Mouse (Mus musculus): ENCODE results near the gene Rpl36a. TPM values are rescaled to one million over a fixed set of nuclear protein-coding genes. Genes with fewer than 3 reads are reported as not detected.

The Rpl36a gene
- polyA plus RNA-seq, 1 experiment from 2014 or later = 149 TPM

Other genes with a start within 250 kb of the Rpl36a start
- gene Drp2, start 181.1 kb upstream of the Rpl36a start, polyA plus RNA-seq (2015; fragmentation: Nextera tagmentation; extraction: Ambion mirVana) = 15.4 and 19.5 TPM in 2 replicates
- 0.08 and 0.21 TPM in 2 replicates for gene Taf7l, start 109.2 kb upstream of the Rpl36a start, polyA plus RNA-seq (2015; fragmentation: Nextera tagmentation; extraction: Ambion mirVana)
- 48.0 and 53.0 TPM in 2 replicates for gene Timm8a1, start 43.8 kb upstream of the Rpl36a start, polyA plus RNA-seq (2015; fragmentation: Nextera tagmentation; extraction: Ambion mirVana)
- gene Btk, start 2.1 kb upstream of the Rpl36a start, polyA plus RNA-seq (2015; fragmentation: Nextera tagmentation; extraction: Ambion mirVana) = 0.48 and 0.51 TPM in 2 replicates
- 3.9 and 4.7 TPM in 2 replicates for gene Gla, start 15.5 kb downstream of the Rpl36a start, polyA plus RNA-seq (2015; fragmentation: Nextera tagmentation; extraction: Ambion mirVana)
- gene Hnrnph2, start 15.5 kb downstream of the Rpl36a start, polyA plus RNA-seq (2015; fragmentation: Nextera tagmentation; extraction: Ambion mirVana) = 140 and 141 TPM in 2 replicates
- gene Armcx4, start 100.9 kb downstream of the Rpl36a start, polyA plus RNA-seq (2015; fragmentation: Nextera tagmentation; extraction: Ambion mirVana) = 4.2 and 4.6 TPM in 2 replicates
- gene Armcx1, start 132.3 kb downstream of the Rpl36a start, polyA plus RNA-seq (2015; fragmentation: Nextera tagmentation; extraction: Ambion mirVana) = 105 and 112 TPM in 2 replicates
- 48.2 and 50.2 TPM in 2 replicates for gene Armcx6, start 165.8 kb downstream of the Rpl36a start, polyA plus RNA-seq (2015; fragmentation: Nextera tagmentation; extraction: Ambion mirVana)
- gene Armcx3, start 170.9 kb downstream of the Rpl36a start, polyA plus RNA-seq (2015; fragmentation: Nextera tagmentation; extraction: Ambion mirVana) = 99.4 and 110 TPM in 2 replicates
- gene Armcx2, start 223.6 kb downstream of the Rpl36a start, polyA plus RNA-seq (2015; fragmentation: Nextera tagmentation; extraction: Ambion mirVana) = 83.0 and 90.8 TPM in 2 replicates

Measured in hindbrain, embryonic 16.5 days (tissue).